Mouse (Mus musculus) layer of hippocampus, postnatal 10 days (tissue): Measurements from ENCODE around the gene Gm9767. TPM values are rescaled to one million over a fixed set of nuclear protein-coding genes. Genes with fewer than 3 reads are reported as not detected.

Experiments used
- DNase-seq, 2 experiments: peaks; one replicate each; pipeline ENCODE4 v3.0.0; 2021; ENCODE audit warnings: low spot score in 2 of 2
- long read RNA-seq: library from polyadenylated mRNA; stranded (forward); transcript quantifications from one replicate; pipeline ENCODE4 v2.0.0, GENCODE M21; 2023
- total RNA-seq, 2 experiments: library from RNA; stranded (reverse); gene quantifications; 2 replicates each; pipeline ENCODE4 v1.2.3; 2021

Gm9767 gene
- 1 to 10 TPM in 1 of 2 experiments, under 1 TPM in 1; 0.56 to 2.0 TPM for total RNA-seq
- long read RNA-seq, partial matches to known transcripts: 0 of 4 reads
- long read RNA-seq, other reads (novel, unspliced or antisense): 0 of 4 reads

DNA sequence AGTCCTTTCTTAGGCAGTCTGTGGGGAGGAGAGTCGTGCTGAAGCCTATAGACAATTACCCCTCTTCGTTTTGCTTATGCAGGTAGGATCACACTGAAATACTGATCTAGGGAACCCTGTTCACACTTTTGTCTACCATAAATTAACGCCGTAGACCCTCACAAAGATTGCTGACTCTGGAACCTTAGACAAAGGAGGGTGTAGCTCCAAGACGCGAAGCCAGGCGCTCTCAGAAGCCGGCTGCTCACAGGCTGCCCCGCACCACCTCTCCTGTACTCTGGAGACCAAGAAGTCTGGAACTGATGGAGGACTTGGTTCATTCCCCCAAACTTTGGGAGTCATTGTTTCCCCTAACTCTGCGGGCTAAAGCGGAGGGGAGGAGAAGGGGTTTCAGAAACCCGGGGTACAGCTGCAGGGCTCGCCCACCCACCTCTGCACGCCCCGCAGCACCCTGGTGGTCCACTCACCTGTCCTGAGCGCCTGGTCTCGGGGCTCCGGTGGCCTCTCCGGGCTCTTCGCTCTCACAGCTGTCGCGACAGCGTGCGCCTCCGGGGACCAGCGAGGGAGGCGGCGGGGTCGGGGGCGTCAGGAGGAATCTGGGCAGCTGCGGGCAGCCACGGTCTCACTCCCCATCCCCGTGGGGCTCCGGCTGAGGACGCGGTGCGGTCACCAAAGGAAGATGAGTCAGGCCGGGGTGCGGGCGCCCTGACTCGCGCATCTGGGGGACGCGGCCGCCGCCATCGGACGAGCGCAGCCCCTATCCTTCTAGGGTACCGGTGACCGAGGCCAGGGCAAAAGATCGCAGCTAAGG is at the start of gene Gm9767:
Gene Gm9767, plus strand, starts transcription at position 585 of the 811 bp plus-strand sequence.
- peak; percentile 15 to 51 for DNase-seq

DNA sequence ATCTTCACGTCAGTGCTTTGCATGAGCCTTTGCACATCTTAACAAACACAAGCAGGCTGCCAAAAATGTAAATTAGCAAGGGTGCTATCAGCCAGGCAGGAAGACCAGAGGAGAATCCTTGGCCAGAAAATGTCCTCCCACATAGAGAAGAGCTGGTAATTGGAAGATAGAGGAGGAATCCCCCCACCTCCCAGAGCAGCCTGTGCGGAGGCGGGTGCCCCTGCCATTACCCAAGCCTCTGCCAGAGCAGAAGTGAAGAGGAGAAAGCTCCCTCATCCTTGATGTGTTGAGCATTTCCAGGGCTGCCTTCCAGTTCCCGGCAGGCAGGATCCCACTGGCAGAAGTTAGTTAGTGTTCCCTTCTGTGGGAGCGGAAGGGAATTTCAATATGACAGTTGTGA is 43.1 kb upstream of the Gm9767 start:
- peak; percentile 71 to 74 for DNase-seq

DNA sequence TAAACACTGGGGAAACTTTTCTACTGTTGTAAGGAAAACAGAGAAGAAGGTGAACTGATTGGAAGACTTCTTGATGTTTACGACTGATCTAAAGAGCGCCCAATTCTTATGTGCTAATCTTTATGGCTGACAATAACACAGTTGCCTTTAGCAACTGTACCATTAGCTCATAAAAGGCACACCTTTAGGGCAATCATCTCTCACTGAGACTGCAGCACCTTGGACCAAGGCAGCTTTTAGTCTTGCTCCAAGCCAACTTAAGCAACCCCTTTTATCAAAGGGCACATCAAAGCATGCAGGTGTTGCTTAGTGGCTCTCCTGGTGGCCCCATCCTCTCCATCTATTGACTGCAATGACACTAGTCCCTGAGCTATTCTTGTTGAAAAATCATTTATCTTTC is 26.9 kb upstream of the Gm9767 start:
- DNase-seq: no peak

DNA sequence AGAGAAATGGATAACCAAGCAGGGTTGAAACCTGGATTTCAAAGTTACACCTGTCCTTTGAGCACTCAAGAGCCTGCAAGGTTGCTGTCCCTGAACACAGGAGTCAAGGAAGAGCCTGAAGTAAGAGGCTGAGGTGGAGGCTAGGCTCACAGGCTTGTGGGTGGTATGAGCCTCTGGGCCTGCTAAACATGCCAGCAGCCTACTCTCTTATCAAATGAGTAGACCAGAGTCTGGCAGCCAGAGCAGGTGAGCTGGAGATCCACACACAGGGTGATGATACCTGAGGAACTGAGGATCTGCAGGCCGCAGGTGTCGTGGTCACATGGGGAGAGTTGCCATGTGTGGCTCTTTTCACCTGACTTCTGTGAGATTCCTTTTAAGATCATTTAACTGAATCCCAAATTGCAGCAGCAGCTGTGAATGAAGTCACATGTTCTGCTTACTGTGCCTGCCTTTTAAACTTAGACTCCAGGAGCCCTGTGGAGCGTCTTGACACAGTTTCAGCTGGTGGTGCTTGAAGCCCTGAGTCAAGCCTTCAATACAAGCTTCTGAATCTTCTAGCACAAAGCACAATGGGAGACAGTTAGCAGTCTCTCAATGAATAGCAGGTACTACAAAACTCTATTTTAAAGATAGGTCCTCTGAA is 18.3 kb upstream of the Gm9767 start:
- no peak for DNase-seq

DNA sequence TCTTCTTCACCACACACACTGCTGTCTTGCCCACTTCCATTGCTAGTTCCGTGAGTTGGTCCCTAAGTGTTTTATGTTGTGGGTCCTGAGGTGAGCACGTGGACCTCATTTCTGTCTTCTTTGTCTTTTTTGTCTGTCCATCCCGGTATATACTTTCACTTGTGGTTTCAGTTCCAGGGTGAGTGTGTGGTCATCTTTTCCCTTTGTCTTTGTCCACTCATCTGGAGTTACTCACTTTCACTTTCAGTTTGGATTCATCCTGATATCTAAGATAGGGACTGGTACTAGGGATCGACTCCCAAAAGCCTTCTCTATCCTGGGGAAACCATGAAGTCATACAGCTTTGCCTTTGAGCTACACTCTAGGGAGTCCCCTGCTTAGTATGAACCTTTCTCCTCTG is 15.0 kb upstream of the Gm9767 start:
- no peak for DNase-seq

DNA sequence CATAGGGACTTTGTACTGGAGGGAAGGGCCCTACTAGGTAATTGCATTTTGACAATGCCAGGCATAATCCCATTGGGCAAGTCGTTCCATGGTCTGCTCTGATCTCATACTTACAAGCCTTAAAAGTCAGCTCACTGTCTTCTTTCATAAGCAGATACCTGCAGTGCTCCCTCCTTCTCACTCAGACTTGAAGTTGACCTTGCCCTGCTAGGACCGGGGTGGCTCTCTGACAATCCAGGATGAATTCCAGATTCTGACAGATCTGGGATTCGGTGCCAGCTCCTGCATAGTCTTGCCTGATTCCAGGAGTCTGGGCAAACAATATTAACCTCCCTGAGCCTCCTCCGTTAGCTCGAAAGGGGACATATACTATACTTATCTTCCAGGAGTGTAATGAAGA is 6.1 kb upstream of the Gm9767 start:
- no peak for DNase-seq

DNA sequence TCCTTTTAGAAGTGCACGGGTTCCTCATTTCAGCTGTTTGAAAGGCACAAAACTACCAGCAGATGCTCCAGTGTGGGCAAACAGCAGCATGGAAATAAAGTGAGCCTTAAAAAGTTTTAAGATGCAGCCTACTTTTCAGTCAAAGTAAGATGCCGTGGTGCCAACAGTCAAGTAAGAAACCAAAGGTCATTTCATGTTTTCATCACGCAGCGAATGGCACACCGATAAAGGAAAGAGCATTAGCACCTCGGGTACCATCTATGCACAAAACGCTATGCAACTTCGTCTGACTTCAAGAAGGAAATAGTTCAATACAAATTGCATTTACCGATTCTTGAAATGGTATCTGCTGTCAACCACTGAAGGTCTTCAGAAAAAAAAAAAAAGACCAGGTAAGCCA is 1.1 kb upstream of the Gm9767 start:
- DNase-seq: no peak

DNA sequence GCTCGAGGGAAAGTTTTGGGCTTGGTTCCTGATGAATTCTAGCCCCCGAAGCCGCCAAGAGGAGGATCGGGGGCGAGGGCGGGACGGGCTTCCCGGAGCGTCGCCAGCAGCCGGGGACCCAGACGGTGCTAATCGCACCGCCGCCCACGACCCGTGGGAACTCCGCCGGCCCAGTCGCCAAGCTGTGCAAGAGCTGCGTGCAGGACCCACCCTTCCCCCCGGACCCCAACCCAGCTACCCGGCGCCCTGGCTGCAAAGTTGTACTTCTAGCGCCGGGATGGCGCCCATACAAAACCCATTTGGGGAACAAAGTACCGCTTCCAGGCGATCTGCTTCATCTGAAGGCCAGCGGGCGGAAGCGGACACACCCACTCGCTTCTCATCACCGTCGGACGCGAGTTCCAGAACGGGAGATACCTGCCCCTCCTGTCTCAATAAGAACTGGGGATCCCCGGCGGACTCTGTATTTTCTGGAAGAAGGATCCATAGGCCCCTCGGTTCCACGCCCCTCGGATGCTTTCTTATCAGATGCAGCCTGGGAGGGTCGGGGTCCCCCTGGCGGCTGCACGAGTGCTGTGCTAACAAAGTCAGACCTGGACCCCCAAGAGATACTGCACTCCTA is 577 bp downstream of the Gm9767 start, which contains the start of gene Tmem200a:
Gene Tmem200a, minus strand, starts transcription at position 532 of the 622 bp plus-strand sequence.
- peak; percentile 79 to 87 for DNase-seq

DNA sequence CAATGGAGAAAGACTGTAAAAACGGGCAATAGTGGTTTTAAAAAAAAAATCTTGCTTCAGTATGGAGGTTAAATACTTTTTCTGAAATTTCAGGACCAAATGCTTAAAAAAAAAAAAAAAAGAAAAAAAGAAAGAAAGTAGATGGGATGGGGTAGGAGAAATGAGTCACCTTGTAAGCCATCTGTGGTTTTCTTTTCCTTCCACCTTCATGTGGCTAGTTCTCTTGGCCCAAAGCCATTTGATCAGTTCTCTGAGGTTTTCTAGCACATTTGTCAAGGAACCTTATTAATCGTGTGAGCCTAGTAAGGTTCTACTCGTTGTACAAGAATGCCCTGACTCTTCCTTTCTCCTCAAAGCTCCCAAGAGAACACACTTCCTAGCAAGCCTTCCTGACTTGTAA is 1.6 kb downstream of the Gm9767 start:
- DNase-seq: no peak

DNA sequence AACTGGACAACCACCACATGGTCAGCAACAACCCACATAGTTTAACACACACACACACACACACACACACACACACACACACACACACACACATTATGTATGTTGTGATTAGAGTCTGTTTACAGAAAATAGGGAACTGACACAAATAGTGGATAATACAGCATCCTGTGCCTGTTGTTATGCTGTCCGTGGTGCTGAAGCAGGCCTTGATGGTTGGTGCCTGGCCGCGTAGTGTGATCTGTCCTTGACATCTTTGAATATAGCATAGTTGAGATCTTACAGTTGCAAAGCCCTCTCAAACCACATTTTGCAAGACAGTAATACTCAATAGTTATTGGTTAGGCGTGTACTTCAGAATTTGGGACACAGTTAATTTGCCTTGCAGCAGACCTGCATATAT is 4.0 kb downstream of the Gm9767 start:
- DNase-seq: no peak

DNA sequence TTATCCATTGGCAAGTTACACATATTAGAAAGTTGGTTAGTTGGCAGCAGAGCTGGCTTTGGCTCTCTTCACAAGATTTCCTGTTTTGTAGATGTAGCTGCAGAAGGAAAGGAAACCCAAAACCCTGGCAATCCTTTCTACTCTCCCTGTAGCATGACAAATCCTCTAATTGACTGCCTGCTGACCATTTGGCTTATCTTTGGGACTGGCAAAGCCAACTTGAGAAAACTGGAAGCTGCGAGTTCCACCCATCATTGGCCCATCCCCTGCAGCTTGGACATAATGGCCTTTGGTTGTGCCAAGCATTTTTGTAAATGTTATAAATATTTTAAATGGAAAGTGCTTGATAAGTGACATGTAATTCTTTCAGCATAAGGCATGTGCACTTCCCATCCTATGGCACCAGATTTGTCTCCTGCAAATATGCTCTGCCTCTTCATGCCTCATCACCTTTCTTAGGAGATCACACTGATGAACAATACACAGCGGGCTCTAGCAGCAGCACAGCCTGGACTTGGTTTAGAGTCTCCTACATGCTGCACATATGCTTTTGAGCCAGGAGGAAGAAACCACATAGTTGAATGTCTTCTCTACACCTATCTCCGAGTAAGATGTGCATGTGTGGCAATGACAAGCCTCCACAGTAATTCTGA is 25.4 kb downstream of the Gm9767 start:
- no peak for DNase-seq

DNA sequence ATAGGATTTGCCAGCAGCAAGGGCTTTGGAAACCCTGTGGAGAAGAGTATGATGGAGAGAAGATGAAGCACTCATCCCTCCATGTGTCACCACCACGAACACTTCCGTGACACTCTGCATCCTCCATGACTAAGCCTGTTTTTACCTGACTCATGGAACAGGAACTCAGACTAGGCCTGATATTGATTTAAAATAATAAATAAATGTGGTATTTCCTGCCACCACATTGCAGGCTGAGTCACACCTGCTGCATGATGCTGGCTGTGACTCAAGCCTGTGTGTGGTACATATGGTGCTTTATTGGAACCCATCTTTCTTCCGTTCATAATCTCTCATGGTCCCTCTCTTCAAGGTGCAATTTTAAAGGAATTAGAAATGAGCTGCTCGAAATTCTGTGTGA is 36.4 kb downstream of the Gm9767 start:
- DNase-seq: no peak

DNA sequence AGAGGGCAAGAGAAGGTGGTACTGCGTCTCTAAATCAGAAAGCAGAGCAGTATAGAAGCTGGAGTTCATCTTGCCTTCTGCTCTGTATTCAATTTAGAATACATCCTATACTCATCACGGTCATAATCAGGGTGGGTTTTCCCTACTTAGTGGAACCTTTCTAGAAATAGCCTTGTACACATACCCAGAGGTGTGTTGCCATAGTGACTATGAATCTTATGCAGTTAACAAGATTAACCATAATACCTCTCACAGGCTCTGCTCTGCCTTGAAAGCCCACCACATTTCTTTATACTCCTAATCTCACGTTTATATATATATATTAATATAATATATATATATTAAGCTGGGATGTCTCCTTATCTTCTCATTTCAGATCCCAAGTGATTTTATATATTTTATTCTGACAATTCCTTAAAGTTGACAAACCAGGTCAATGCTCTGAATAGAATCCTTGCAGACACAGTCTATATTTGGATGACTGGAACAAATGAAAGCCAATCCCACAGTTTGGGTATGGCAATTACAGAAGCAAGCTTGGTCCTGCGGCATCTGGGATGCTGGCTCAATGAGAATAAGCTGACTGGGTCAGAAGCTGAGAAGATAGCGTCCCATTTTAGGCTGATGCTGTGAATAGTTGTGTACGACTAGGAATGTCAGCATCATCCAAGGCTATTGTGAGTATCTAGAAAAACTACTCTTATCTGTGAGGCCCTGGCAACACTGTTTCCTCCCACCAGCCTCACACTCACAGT is 41.2 kb downstream of the Gm9767 start:
- DNase-seq: no peak

DNA sequence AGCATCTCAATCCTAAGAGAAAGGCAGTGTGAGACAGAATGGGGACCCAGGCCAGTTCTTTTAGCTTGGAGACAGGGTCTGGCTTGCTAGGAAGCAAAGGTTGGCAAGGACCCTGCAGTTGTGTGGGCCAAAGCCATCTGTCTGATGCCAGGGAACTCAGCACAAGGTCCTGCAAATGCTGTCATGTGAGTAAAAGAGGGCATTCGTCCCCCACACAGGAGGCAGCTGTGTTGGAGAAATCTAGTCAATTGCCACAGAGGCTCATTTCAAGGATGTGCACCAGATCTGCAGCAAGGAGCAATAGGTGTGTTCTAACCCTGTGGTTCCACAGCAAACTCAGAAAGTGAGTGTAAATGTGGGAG is 41.7 kb downstream of the Gm9767 start:
- peak; percentile 38 to 40 for DNase-seq

Other genes with a start within 250 kb of the Gm9767 start
- gene Tmem200a, start 797 bp downstream of the Gm9767 start, total RNA-seq: 10 to 100 TPM; 22.7 to 22.8 TPM
- under 1 TPM; 0.31 to 0.50 TPM for gene Samd3, start 151.5 kb downstream of the Gm9767 start, total RNA-seq